Mouse (Mus musculus): ENCODE measurements around the gene Klf6. TPM values are rescaled to one million over a fixed set of nuclear protein-coding genes. Genes with fewer than 3 reads are reported as not detected.

Gene Klf6
- polyA plus RNA-seq, 1 experiment: 105 TPM

- Histone ChIP-seq H3K27ac (ENCODE audit: insufficient read depth, low read length) (peak overlapping the region; percentile 89), H3K4me3 (ENCODE audit: insufficient read depth, low read length) (no peak overlapping the region), H3K4me1 (ENCODE audit: control insufficient read depth, insufficient read depth, low read length) (peaks cover 23% of the 10 kb centered on the region)
- TF ChIP-seq POLR2A (IDR thresholded peaks at IDR 0.05; ENCODE audit: low read depth, low read length) (no peak), CTCF (IDR thresholded peaks at IDR 0.05; ENCODE audit: borderline replicate concordance, insufficient read depth, low read length) (no peak)
Observed at GRCm38 (mm10) chr13:5869842-5870241, 8.6 kb downstream of the Klf6 start.

GRCm38 (mm10) chr13:5870382-5871272 lies 9.3 kb downstream of the Klf6 start:
- Histone ChIP-seq H3K4me1 (ENCODE audit: control insufficient read depth, insufficient read depth, low read length) (peaks cover 21% of the 10 kb centered on the region), H3K27ac (ENCODE audit: insufficient read depth, low read length) (peak overlapping the region; percentile 99), H3K4me3 (ENCODE audit: insufficient read depth, low read length) (no peak overlapping the region)
- TF ChIP-seq CTCF (IDR thresholded peaks at IDR 0.05; ENCODE audit: borderline replicate concordance, insufficient read depth, low read length) (no peak), POLR2A (IDR thresholded peaks at IDR 0.05; ENCODE audit: low read depth, low read length) (no peak)

GRCm38 (mm10) chr13:5871414-5871813 lies 10.1 kb downstream of the Klf6 start:
- Histone ChIP-seq H3K27ac (ENCODE audit: insufficient read depth, low read length) (peak overlapping the region; percentile 100), H3K4me1 (ENCODE audit: control insufficient read depth, insufficient read depth, low read length) (peaks cover 17% of the 10 kb centered on the region), H3K4me3 (ENCODE audit: insufficient read depth, low read length) (no peak overlapping the region)
- TF ChIP-seq CTCF (IDR thresholded peaks at IDR 0.05; ENCODE audit: borderline replicate concordance, insufficient read depth, low read length): no peak
- no peak; the same call in 1 of the 2 replicates for TF ChIP-seq POLR2A (IDR thresholded peaks at IDR 0.05; ENCODE audit: low read depth, low read length)

GRCm38 (mm10) chr13:5873681-5874080 lies 12.4 kb downstream of the Klf6 start:
- TF ChIP-seq CTCF (IDR thresholded peaks at IDR 0.05; ENCODE audit: borderline replicate concordance, insufficient read depth, low read length) (no peak), POLR2A (IDR thresholded peaks at IDR 0.05; ENCODE audit: low read depth, low read length) (no peak)
- no peak overlapping the region for H3K4me3 ChIP-seq (ENCODE audit: insufficient read depth, low read length)

GRCm38 (mm10) chr13:5875478-5875877 lies 14.2 kb downstream of the Klf6 start:
- no peak overlapping the region for H3K4me3 ChIP-seq (ENCODE audit: insufficient read depth, low read length)
- H3K27ac ChIP-seq (ENCODE audit: insufficient read depth, low read length): no peak overlapping the region
- H3K4me1 ChIP-seq (ENCODE audit: control insufficient read depth, insufficient read depth, low read length): peaks cover 11% of the 10 kb centered on the region
- TF ChIP-seq POLR2A (IDR thresholded peaks at IDR 0.05; ENCODE audit: low read depth, low read length): no peak
- no peak for TF ChIP-seq CTCF (IDR thresholded peaks at IDR 0.05; ENCODE audit: borderline replicate concordance, insufficient read depth, low read length)

More at GRCm38 (mm10) chr13:5873681-5874080, 12.4 kb downstream of the Klf6 start:
- Histone ChIP-seq H3K4me1 (ENCODE audit: control insufficient read depth, insufficient read depth, low read length) (peaks cover 13% of the 10 kb centered on the region), H3K27ac (ENCODE audit: insufficient read depth, low read length) (no peak overlapping the region)

GRCm38 (mm10) chr13:5878748-5879147 lies 17.5 kb downstream of the Klf6 start:
- H3K27ac ChIP-seq (ENCODE audit: insufficient read depth, low read length): no peak overlapping the region
- TF ChIP-seq CTCF (IDR thresholded peaks at IDR 0.05; ENCODE audit: borderline replicate concordance, insufficient read depth, low read length) (no peak), POLR2A (IDR thresholded peaks at IDR 0.05; ENCODE audit: low read depth, low read length) (no peak)

GRCm38 (mm10) chr13:5886810-5887209 lies 25.5 kb downstream of the Klf6 start:
- peak overlapping the region; percentile 29; the same call in 1 of the 2 replicates for H3K27ac ChIP-seq (ENCODE audit: insufficient read depth, low read length)
- peaks cover 9% of the 10 kb centered on the region for H3K4me1 ChIP-seq (ENCODE audit: control insufficient read depth, insufficient read depth, low read length)
- no peak overlapping the region for H3K4me3 ChIP-seq (ENCODE audit: insufficient read depth, low read length)
- no peak for TF ChIP-seq CTCF (IDR thresholded peaks at IDR 0.05; ENCODE audit: borderline replicate concordance, insufficient read depth, low read length)
- no peak for TF ChIP-seq POLR2A (IDR thresholded peaks at IDR 0.05; ENCODE audit: low read depth, low read length)

More at GRCm38 (mm10) chr13:5878748-5879147, 17.5 kb downstream of the Klf6 start:
- H3K4me1 ChIP-seq (ENCODE audit: control insufficient read depth, insufficient read depth, low read length): no peaks in the 10 kb centered on the region
- no peak overlapping the region for H3K4me3 ChIP-seq (ENCODE audit: insufficient read depth, low read length)

GRCm38 (mm10) chr13:5888164-5888563 lies 26.9 kb downstream of the Klf6 start:
- H3K27ac ChIP-seq (ENCODE audit: insufficient read depth, low read length): no peak overlapping the region
- peaks cover 16% of the 10 kb centered on the region for H3K4me1 ChIP-seq (ENCODE audit: control insufficient read depth, insufficient read depth, low read length)
- TF ChIP-seq POLR2A (IDR thresholded peaks at IDR 0.05; ENCODE audit: low read depth, low read length): no peak
- no peak for TF ChIP-seq CTCF (IDR thresholded peaks at IDR 0.05; ENCODE audit: borderline replicate concordance, insufficient read depth, low read length)
- H3K4me3 ChIP-seq (ENCODE audit: insufficient read depth, low read length): no peak overlapping the region

- Histone ChIP-seq H3K4me3 (ENCODE audit: insufficient read depth, low read length) (no peak overlapping the region), H3K4me1 (ENCODE audit: control insufficient read depth, insufficient read depth, low read length) (peaks cover 16% of the 10 kb centered on the region), H3K27ac (ENCODE audit: insufficient read depth, low read length) (no peak overlapping the region)
- TF ChIP-seq CTCF (IDR thresholded peaks at IDR 0.05; ENCODE audit: borderline replicate concordance, insufficient read depth, low read length) (no peak), POLR2A (IDR thresholded peaks at IDR 0.05; ENCODE audit: low read depth, low read length) (no peak)
Observed at GRCm38 (mm10) chr13:5888731-5889130, 27.4 kb downstream of the Klf6 start.

GRCm38 (mm10) chr13:5890035-5890434 lies 28.8 kb downstream of the Klf6 start:
- Histone ChIP-seq H3K4me1 (ENCODE audit: control insufficient read depth, insufficient read depth, low read length) (peaks cover 16% of the 10 kb centered on the region), H3K4me3 (ENCODE audit: insufficient read depth, low read length) (no peak overlapping the region), H3K27ac (ENCODE audit: insufficient read depth, low read length) (no peak overlapping the region)
- TF ChIP-seq POLR2A (IDR thresholded peaks at IDR 0.05; ENCODE audit: low read depth, low read length): no peak
- no peak for TF ChIP-seq CTCF (IDR thresholded peaks at IDR 0.05; ENCODE audit: borderline replicate concordance, insufficient read depth, low read length)
